Mouse (Mus musculus): ENCODE data around the gene Gm49340.

GRCm38 (mm10) chr11:73333357-73333756 is 3.8 kb downstream of the Gm49340 start:
- TF ChIP-seq CTCF (IDR thresholded peaks at IDR 0.05; ENCODE audit: borderline replicate concordance, insufficient read depth, low read length) (no peak), POLR2A (IDR thresholded peaks at IDR 0.05; ENCODE audit: low read depth, low read length) (no peak)
